Mouse (Mus musculus) hindbrain, postnatal 0 days (tissue): Measurements from ENCODE around the gene Dsn1. TPM values are rescaled to one million over a fixed set of nuclear protein-coding genes. Genes with fewer than 3 reads are reported as not detected.

ENCODE experiments used
- ATAC-seq: fragments of 200-750 bp; cut with Nextera tagmentation; 2 replicates; pipeline ENCODE4 v1.8.0; 2017; ENCODE audit warnings: mild to moderate bottlenecking, moderate TSS enrichment, moderate library complexity
- DNase-seq: peaks from one replicate; pipeline ENCODE4 v3.0.0-alpha.2; 2015; ENCODE audit warnings: low spot score
- H3K27ac ChIP-seq: fragments of 300-500 bp; sonication (generic); 2 replicates; pipeline ENCODE4 v1.5.1; 2014; ENCODE audit warnings: mild to moderate bottlenecking
- H3K27me3 ChIP-seq: fragments of 300-500 bp; sonication (generic); 2 replicates; pipeline ENCODE4 v1.6.1; 2014; ENCODE audit warnings: low read length, mixed read lengths; ENCODE audit not compliant: insufficient read depth
- H3K36me3 ChIP-seq: fragments of 300-500 bp; sonication (generic); 2 replicates; pipeline ENCODE4 v1.6.1; 2014; ENCODE audit warnings: low read length, mixed read lengths; ENCODE audit not compliant: insufficient read depth
- H3K4me1 ChIP-seq: fragments of 300-500 bp; sonication (generic); 2 replicates; pipeline ENCODE4 v1.6.1; 2014; ENCODE audit warnings: antibody characterized with exemption, low read length, mixed read lengths; ENCODE audit not compliant: insufficient read depth
- H3K4me2 ChIP-seq: fragments of 300-500 bp; sonication (generic); 2 replicates; pipeline ENCODE4 v1.6.1; 2014; ENCODE audit warnings: low read depth, mild to moderate bottlenecking, low read length, moderate library complexity, mixed read lengths
- H3K4me3 ChIP-seq: fragments of 300-500 bp; sonication (generic); 2 replicates; pipeline ENCODE4 v1.5.1; 2014; ENCODE audit warnings: low read length
- H3K9ac ChIP-seq: fragments of 300-500 bp; sonication (generic); replicated peaks from 2 replicates; pipeline ENCODE4 v1.6.1; 2014; ENCODE audit warnings: mild to moderate bottlenecking, low read length, moderate library complexity, mixed read lengths
- H3K9me3 ChIP-seq: fragments of 300-500 bp; sonication (generic); 2 replicates; pipeline ENCODE4 v1.6.1; 2016; ENCODE audit warnings: low read length, mixed read lengths
- CTCF ChIP-seq: IDR thresholded peaks from 2 replicates; pipeline ENCODE4 v1.5.1; 2016; ENCODE audit warnings: antibody characterized with exemption, control low read depth, low read depth
- WGBS: fragments of 180-500 bp; shearing (Covaris S2); extraction: QIAGEN DNeasy Blood & Tissue Kit; methylation state at CpG from one replicate; pipeline ENCODE4 v1.1.7; 2014; 5-methylcytosine and 5-hydroxymethylcytosine counted together
- polyA plus RNA-seq: library from polyadenylated mRNA; unstranded; fragments of >200 nt; fragmentation: Nextera tagmentation; extraction: Ambion mirVana; gene quantifications from 2 replicates; pipeline ENCODE4 v1.2.1, GENCODE M21; 2015
- total RNA-seq: library from RNA; depleted of rRNA; stranded (reverse); fragments of >200 nt; gene quantifications from 2 replicates; pipeline ENCODE4 v1.2.3, GENCODE M21; 2014

Dsn1 gene
- total and polyA plus RNA-seq, 2 experiments from 2014 or later: 9.5 to 12.7 TPM

DNA sequence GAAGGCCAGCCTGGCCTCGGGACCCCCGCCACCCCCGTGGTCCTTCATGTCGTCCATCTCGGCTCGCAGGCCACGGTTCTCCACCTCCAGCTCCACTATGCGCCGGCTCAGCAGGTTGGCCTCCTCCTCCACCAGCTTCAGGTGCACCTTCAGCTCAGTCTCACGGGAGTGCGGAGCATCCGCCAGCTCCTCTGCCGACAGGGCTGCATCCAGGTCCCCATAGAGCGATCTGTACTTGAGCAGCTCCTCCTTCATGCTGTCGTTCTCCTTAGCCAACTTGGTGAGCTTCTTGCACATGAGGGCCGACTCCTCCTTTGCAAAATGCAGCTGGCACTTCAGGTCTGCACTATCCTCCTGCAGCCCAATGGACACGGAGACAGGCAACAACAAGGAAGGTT, 33.7 kb upstream of the Dsn1 start:
- Histone ChIP-seq H3K4me2 (no peak overlapping the region), H3K9ac (no peak overlapping the region), H3K27me3 (no peaks in the 10 kb centered on the region), H3K27ac (no peak overlapping the region), H3K4me3 (no peak overlapping the region), H3K36me3 (peaks cover 50% of the 10 kb centered on the region), H3K4me1 (no peaks in the 10 kb centered on the region), H3K9me3 (no peaks in the 10 kb centered on the region)
- ATAC-seq: no peak
- no peak for DNase-seq
- no peak for TF ChIP-seq CTCF
- WGBS: 71% methylated on average over 17 of the region's 17 CpGs

DNA sequence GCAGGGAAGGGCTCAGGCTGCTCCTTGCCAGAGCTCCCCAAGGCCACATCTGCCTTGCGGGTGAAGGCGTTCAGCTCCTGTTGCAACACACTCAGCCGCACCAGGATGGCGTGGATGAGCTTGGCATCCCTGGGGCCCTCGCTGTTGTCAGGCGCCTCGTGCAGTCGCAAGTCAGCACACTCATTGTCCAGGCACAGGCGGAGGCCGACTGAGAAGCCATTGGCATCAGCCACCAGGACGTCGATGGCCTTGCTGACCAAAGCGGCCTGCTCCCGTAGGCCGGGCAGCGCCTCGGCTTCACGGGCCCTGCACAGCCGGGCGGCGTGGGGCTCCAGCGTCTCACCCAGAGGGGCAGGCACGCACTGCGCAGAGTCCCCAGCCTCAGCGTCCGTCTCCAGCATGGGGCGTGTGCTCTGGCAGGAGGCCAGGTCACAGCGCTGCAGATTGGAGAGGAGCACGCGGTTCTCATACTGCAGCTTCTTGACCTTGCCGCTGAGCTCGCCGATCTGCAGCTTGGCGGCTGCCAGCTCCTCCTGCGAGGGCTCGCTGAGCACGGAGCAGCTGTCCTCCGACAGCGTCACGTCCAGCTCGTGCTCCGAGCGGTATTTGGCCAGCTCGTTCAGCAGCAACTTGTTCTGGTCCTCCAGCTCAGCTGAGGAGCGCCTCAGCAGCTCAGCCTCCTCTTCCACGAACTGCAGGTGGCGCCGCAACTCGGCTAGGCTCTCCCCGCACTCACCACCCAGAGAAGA, 33.1 kb upstream of the Dsn1 start:
- Histone ChIP-seq H3K4me2 (no peak overlapping the region), H3K9ac (no peak overlapping the region), H3K9me3 (no peaks in the 10 kb centered on the region), H3K4me1 (no peaks in the 10 kb centered on the region), H3K36me3 (peaks cover 48% of the 10 kb centered on the region), H3K27ac (peak overlapping the region; percentile 22; the same call in 1 of the 2 replicates), H3K4me3 (no peak overlapping the region), H3K27me3 (no peaks in the 10 kb centered on the region)
- ATAC-seq: peak; percentile 80
- TF ChIP-seq CTCF: peak; percentile 56
- DNase-seq: peak; percentile 80
- 53% methylated on average over 50 of the region's 50 CpGs for WGBS

DNA sequence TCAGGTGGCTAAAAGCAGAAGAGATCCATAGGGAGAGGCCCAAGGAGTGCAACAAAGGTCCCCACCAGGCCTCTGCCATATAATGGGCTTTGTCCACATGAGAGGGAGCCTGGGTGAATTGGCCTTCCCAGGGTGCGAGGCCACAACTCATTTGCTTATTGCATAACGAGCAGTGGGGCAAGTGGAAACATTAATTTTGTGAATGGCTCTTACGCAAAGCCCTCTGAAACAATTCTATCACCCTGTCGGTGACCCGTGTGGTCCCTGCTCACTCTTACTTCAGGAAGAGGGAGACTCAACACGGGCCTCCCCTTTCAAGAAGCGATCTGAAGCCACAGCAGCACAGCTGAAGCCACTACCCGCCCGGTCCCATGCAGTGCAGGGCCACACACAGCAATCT, 30.3 kb upstream of the Dsn1 start:
- no peak for TF ChIP-seq CTCF
- Histone ChIP-seq H3K27me3 (no peaks in the 10 kb centered on the region), H3K4me2 (no peak overlapping the region), H3K36me3 (peaks cover 58% of the 10 kb centered on the region), H3K4me1 (no peaks in the 10 kb centered on the region), H3K27ac (no peak overlapping the region), H3K4me3 (no peak overlapping the region), H3K9me3 (no peaks in the 10 kb centered on the region), H3K9ac (no peak overlapping the region)
- DNase-seq (no peak), ATAC-seq (no peak)
- 73% methylated on average over 9 of the region's 9 CpGs for WGBS

DNA sequence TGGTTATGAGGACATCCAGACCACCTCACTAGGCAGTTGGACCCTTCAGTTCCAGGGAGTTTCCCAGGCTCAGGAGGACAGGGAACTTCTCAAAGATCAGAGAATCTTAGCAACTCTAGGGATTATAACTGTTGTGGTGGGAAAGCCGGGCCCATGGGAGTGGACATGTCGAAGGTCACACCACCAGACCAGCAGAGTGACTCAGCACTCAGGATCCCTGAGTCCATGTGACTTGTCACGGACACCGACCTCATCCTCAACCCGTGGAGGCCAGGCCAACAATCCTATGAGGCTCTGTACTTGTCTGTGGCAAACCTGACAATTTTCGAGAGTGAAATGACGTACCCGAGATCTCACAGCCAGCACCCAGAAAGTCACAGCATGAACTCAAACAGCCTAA, 29.4 kb upstream of the Dsn1 start:
- 88% methylated on average over 8 of the region's 8 CpGs for WGBS
- H3K36me3 ChIP-seq: peaks cover 55% of the 10 kb centered on the region
- TF ChIP-seq CTCF: no peak

DNA sequence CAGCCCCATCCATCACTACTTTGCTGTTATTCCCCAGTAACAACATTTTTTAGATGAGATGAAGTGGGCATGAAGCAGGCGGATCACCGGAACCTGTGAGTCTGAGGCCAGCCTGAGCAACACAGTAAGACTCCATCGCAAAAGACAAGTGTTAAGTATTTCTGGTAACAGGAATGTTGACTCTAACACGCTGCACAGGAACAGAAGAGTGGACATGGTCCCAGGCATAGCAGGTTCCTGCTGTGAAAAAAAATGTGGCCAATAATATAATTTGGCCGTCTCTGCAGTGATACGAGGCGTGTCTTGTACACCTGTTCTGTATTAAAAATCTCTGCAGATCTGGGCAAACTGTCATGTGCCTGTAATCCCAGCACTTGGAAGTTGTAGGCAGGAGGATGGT, 28.4 kb upstream of the Dsn1 start:
- Histone ChIP-seq H3K27ac (no peak overlapping the region), H3K27me3 (no peaks in the 10 kb centered on the region), H3K4me3 (no peak overlapping the region), H3K9me3 (no peaks in the 10 kb centered on the region), H3K36me3 (peaks cover 58% of the 10 kb centered on the region), H3K4me1 (no peaks in the 10 kb centered on the region), H3K9ac (no peak overlapping the region), H3K4me2 (no peak overlapping the region)
- no peak for ATAC-seq
- 74% methylated on average over 7 of the region's 7 CpGs for WGBS
- TF ChIP-seq CTCF: no peak
- no peak for DNase-seq

More for the DNA sequence above, 29.4 kb upstream of the Dsn1 start:
- DNase-seq: no peak
- Histone ChIP-seq H3K9me3 (no peaks in the 10 kb centered on the region), H3K27ac (no peak overlapping the region; the same call in 1 of the 2 replicates), H3K4me2 (no peak overlapping the region), H3K4me1 (no peaks in the 10 kb centered on the region), H3K9ac (no peak overlapping the region), H3K27me3 (no peaks in the 10 kb centered on the region), H3K4me3 (no peak overlapping the region)
- ATAC-seq: no peak

DNA sequence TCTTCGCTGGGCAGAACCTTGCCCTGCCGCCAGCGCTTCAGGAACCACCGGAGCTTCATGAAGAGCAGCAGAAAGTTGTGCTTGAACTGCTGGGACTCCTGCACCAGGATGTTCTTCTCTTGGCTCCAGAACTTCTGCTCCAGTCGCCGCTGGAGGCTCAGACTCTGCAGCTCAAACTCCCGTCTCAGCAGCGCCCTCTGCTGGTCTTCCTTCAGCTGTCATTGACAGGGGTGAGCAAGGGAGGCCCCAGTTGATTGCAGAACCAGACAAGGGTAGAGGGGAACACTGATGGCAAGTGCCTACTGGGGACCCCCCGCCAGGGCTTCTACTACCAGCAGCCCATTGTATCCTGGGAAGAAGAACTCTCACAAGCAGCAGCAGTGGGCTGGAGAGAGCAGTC, 23.9 kb upstream of the Dsn1 start:
- Histone ChIP-seq H3K9ac (no peak overlapping the region), H3K27ac (no peak overlapping the region), H3K27me3 (no peaks in the 10 kb centered on the region), H3K4me2 (no peak overlapping the region), H3K4me3 (no peak overlapping the region), H3K9me3 (no peaks in the 10 kb centered on the region), H3K4me1 (no peaks in the 10 kb centered on the region), H3K36me3 (peaks cover 78% of the 10 kb centered on the region)
- DNase-seq (peak; percentile 90), ATAC-seq (peak; percentile 76; the same call in 1 of the 2 replicates)
- 40% methylated on average over 9 of the region's 9 CpGs for WGBS
- TF ChIP-seq CTCF: peak; percentile 92

DNA sequence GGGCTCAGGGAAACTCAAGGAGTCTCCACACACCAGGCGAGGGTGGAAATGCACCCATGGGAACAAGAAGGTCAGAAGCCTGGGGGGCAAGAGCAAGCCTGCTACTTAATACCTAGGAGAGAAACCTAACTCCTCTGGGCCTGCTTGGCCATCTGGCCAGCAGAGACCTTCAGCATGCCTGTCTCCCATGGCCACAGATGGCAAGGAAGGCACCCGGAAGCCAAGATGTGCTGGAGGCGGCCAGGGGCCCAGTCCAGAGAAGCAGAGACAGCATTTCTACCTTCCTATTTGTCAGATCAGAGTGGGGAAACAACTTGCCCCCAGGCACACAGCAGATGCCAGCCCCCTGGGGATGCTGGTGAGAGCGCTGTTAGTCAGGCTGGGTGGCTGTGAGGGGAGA, 21.3 kb upstream of the Dsn1 start:
- H3K9ac ChIP-seq: no peak overlapping the region
- H3K27me3 ChIP-seq: no peaks in the 10 kb centered on the region
- no peaks in the 10 kb centered on the region for H3K4me1 ChIP-seq
- H3K9me3 ChIP-seq: no peaks in the 10 kb centered on the region
- no peak overlapping the region for H3K4me3 ChIP-seq
- WGBS: 83% methylated on average over 4 of the region's 4 CpGs
- ATAC-seq (no peak), DNase-seq (no peak)
- no peak overlapping the region for H3K27ac ChIP-seq
- peaks cover 87% of the 10 kb centered on the region for H3K36me3 ChIP-seq
- TF ChIP-seq CTCF: no peak
- no peak overlapping the region for H3K4me2 ChIP-seq
